Mouse (Mus musculus): ENCODE results near the gene Masp2.

- no peak for TF ChIP-seq CTCF (IDR thresholded peaks at IDR 0.05)
- no peak for TF ChIP-seq EP300 (IDR thresholded peaks at IDR 0.05)
These were observed 37.1 kb downstream of the Masp2 start for GRCm38 (mm10) chr4:148639455-148639854.
